24 mouse cellular contexts compared by ENCODE assay signal in the genomic region with DNA sequence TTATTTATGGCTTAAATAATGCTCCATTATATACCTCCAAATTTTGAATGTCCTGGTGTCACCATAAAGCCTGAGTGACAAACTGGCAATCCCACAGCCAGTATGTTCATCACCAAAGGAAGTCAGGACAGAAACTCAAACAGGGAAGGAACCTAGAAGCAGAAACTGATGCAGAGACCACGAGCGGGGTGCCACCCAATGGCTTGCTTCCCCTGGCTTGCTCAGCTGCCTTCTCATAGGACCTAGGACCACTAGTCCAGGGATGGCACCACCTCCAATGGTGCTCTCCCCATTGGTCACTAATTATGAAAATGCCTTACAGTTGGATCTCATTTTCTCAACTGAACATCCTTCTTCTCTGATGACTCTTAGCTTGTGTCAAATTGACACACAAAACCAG. TPM values are rescaled to one million over a fixed set of nuclear protein-coding genes. Genes with fewer than 3 reads are reported as not detected.
DNase-seq lines count a peak whose midpoint lies in the region; ATAC-seq and TF ChIP-seq lines count a peak whose summit lies in the region.
"Had no signal": no experiment of that assay in that cellular context is flagged by ENCODE, and none has a peak within 500 bp of the region (broad histone marks: within the 10 kb centered on the region; RNA-seq: fewer than 3 reads in every experiment).

No protein-coding gene starts in this region.

- no peak for TF ChIP-seq POLR2A in CH12.LX (IDR thresholded peaks at IDR 0.05; ENCODE audit: low read depth, low read length)

- no peaks in the 10 kb centered on the region for H3K27me3 ChIP-seq in CH12.LX (replicated peaks)
- H3K27me3 ChIP-seq in midbrain, embryonic 10.5 days (ENCODE audit: low read depth, poor library complexity, severe bottlenecking) = no peaks in the 10 kb centered on the region
- H3K27me3 ChIP-seq: embryonic facial prominence, embryonic 13.5 days; embryonic facial prominence, embryonic 15.5 days; forebrain, embryonic 12.5 days; Patski had no signal

- 95% methylated on average over 2 of the region's 2 CpGs for WGBS in midbrain, embryonic 10.5 days

- in situ Hi-C loops in CH12.LX (cut with MboI; ENCODE audit: low pct_ligation_motif_present, low pct_unique_long_range_greater_than_20kb, low sequenced_read_pairs) = loop anchor here (25.0 kb wide), 1 partner anchor 546 kb away; a partner anchor contains a TSS

- peak; percentile 36 for ATAC-seq in common myeloid progenitor, adult 5-6 weeks (replicated peaks; ENCODE audit: low read depth, poor library complexity, severe bottlenecking)
- peak; percentile 63 for ATAC-seq in megakaryocyte, adult 5-6 weeks (ENCODE audit: poor library complexity, severe bottlenecking)
- ATAC-seq: activated CD4-positive, CD25-positive, alpha-beta regulatory T cell, adult 4 months; forebrain, embryonic 14.5 days; forebrain, embryonic 16.5 days; Patski had no signal

- no peak for TF ChIP-seq RAD21 in CH12.LX (IDR thresholded peaks at IDR 0.05; ENCODE audit: low read depth, low read length)

- no peak overlapping the region for H3K9ac ChIP-seq in CH12.LX (ENCODE audit: insufficient read depth, low read depth)
- H3K9ac ChIP-seq: embryonic facial prominence, embryonic 13.5 days; embryonic facial prominence, embryonic 15.5 days; forebrain, embryonic 12.5 days had no signal

- no peak for DNase-seq in CH12.LX (ENCODE audit: extremely low read depth)
- no peak for DNase-seq in right cerebral cortex, postnatal 10 days (ENCODE audit: low spot score in 2 of 2)
- no peak for DNase-seq in lung, postnatal 4 days
- no peak for DNase-seq in midbrain, embryonic 10.5 days (ENCODE audit: low spot score)
- DNase-seq: adrenal gland, adult 8-10 months; adrenal gland, postnatal 14 days; adrenal gland, postnatal 36 days; cerebellum, adult 11-12 months; cerebellum, adult 2 months; cerebellum, adult 9-10 months; cerebellum, postnatal 10 days; cerebellum, postnatal 25 days; embryo, embryonic 11 days had no signal

- TF ChIP-seq CTCF in CH12.LX (conservative IDR thresholded peaks at IDR 0.05 in 1 of 2, IDR thresholded peaks at IDR 0.05 in 1 of 2; ENCODE audit: low read depth in 2 of 2, low read length in 2 of 2) = no peak

- no peaks in the 10 kb centered on the region for H3K79me2 ChIP-seq in CH12.LX (replicated peaks; ENCODE audit: control insufficient read depth, extremely low read depth, insufficient read depth, poor library complexity, severe bottlenecking)

- H3K36me3 ChIP-seq in CH12.LX (replicated peaks in 1 of 2; ENCODE audit: control insufficient read depth in 1 of 2, insufficient read depth in 1 of 2, low read length in 1 of 2) = peaks cover 21 to 41% of the 10 kb centered on the region in 2 experiments
- peaks cover 35% of the 10 kb centered on the region for H3K36me3 ChIP-seq in midbrain, embryonic 10.5 days

- H3K4me2 ChIP-seq in CH12.LX (ENCODE audit: insufficient read depth, low read depth, poor library complexity, severe bottlenecking) = no peak overlapping the region; the same call in none of the 2 replicates
- H3K4me2 ChIP-seq: embryonic facial prominence, embryonic 13.5 days; embryonic facial prominence, embryonic 15.5 days; forebrain, embryonic 12.5 days had no signal

- no peak overlapping the region for H3K4me3 ChIP-seq in CH12.LX (replicated peaks in 1 of 3; ENCODE audit: low read depth in 2 of 3, low read length in 2 of 3, poor library complexity in 1 of 3)
- no peak overlapping the region for H3K4me3 ChIP-seq in midbrain, embryonic 10.5 days
- H3K4me3 ChIP-seq: embryonic facial prominence, embryonic 13.5 days; embryonic facial prominence, embryonic 15.5 days; erythroblast, embryonic 14.5 days; forebrain, embryonic 10.5 days; forebrain, embryonic 12.5 days had no signal

- H3K27ac ChIP-seq in CH12.LX (ENCODE audit: insufficient read depth, low read depth) = peak overlapping the region; percentile 9; the same call in 1 of the 2 replicates
- H3K27ac ChIP-seq in midbrain, embryonic 10.5 days (replicated peaks) = no peak overlapping the region
- H3K27ac ChIP-seq: embryonic facial prominence, embryonic 13.5 days; embryonic facial prominence, embryonic 15.5 days; forebrain, embryonic 10.5 days; forebrain, embryonic 12.5 days had no signal

- TF ChIP-seq EP300 in CH12.LX (IDR thresholded peaks at IDR 0.05; ENCODE audit: low read length) = no peak

- H3K9me3 ChIP-seq in CH12.LX (replicated peaks; ENCODE audit: low read length) = no peaks in the 10 kb centered on the region
- no peaks in the 10 kb centered on the region for H3K9me3 ChIP-seq in midbrain, embryonic 10.5 days (replicated peaks)
- H3K9me3 ChIP-seq: embryonic facial prominence, embryonic 13.5 days; embryonic facial prominence, embryonic 15.5 days; forebrain, embryonic 10.5 days; forebrain, embryonic 12.5 days had no signal

- peaks cover 11 to 14% of the 10 kb centered on the region in 2 experiments for H3K4me1 ChIP-seq in CH12.LX (ENCODE audit: control insufficient read depth in 1 of 2, insufficient read depth in 2 of 2)
- no peaks in the 10 kb centered on the region for H3K4me1 ChIP-seq in midbrain, embryonic 10.5 days
- H3K4me1 ChIP-seq: embryonic facial prominence, embryonic 13.5 days; embryonic facial prominence, embryonic 15.5 days; forebrain, embryonic 10.5 days; forebrain, embryonic 12.5 days had no signal

- dilution Hi-C loops in CH12.LX (cut with MboI; ENCODE audit: extremely low pct_ligation_motif_present, extremely low pct_unique_long_range_greater_than_20kb, low sequenced_read_pairs) = no loop called here

TF ChIP-seq in CH12.LX, 34 proteins besides CTCF, POLR2A, EP300 and RAD21:
- TF ChIP-seq SMC3 (IDR thresholded peaks at IDR 0.05; ENCODE audit: low read depth, low read length) (no peak), TBP (conservative IDR thresholded peaks at IDR 0.05; ENCODE audit: low read depth, low read length) (no peak), MAFK (IDR thresholded peaks at IDR 0.05; ENCODE audit: insufficient replicate concordance, low read length) (no peak), IRF4 (IDR thresholded peaks at IDR 0.05; ENCODE audit: low read depth, low read length) (no peak), MAX (IDR thresholded peaks at IDR 0.05; ENCODE audit: low read length) (no peak), GABPA (IDR thresholded peaks at IDR 0.05; ENCODE audit: insufficient replicate concordance, low read depth, low read length) (no peak), CHD1 (IDR thresholded peaks at IDR 0.05; ENCODE audit: low read depth, low read length) (no peak), MAZ (IDR thresholded peaks at IDR 0.05; ENCODE audit: low read depth, low read length) (no peak), NELFE (IDR thresholded peaks at IDR 0.05; ENCODE audit: low read depth, low read length) (no peak), HCFC1 (IDR thresholded peaks at IDR 0.05; ENCODE audit: low read depth, low read length) (no peak)

RNA-seq across cellular contexts. Expression of a gene that starts 19.7 kb away (rescaled TPM):
- total RNA-seq in CH12.LX (2012; rRNA removed) = 15.1 and 17.0 TPM in 2 replicates
- total RNA-seq in CH12.LX (2014; rRNA removed) = 15.8 and 16.6 TPM in 2 replicates
- polyA plus RNA-seq in CH12.LX (2012; ENCODE audit: insufficient read length, low read depth) = 20.2 and 22.0 TPM in 2 replicates
- 7.4 and 14.7 TPM in 2 replicates for total RNA-seq in common myeloid progenitor, adult 5-6 weeks (2017)
- 10.3 and 10.4 TPM in 2 replicates for total RNA-seq in megakaryocyte, adult 5-6 weeks (2015)
- total RNA-seq in megakaryocyte, adult 5-6 weeks (2017) = 10.3 and 13.7 TPM in 2 replicates
- 37.8 and 49.9 TPM in 2 replicates for polyA plus RNA-seq in midbrain, embryonic 10.5 days (2016; fragmentation: Nextera tagmentation; extraction: Ambion mirVana)

RNA-seq across cellular contexts. Expression of a gene that starts 38.6 kb away (rescaled TPM):
- 67.9 and 127 TPM in 2 replicates for total RNA-seq in CH12.LX (2012; rRNA removed)
- total RNA-seq in CH12.LX (2014; rRNA removed) = 117 and 170 TPM in 2 replicates
- 412 and 485 TPM in 2 replicates for polyA plus RNA-seq in CH12.LX (2012; ENCODE audit: insufficient read length, low read depth)
- 377 and 448 TPM in 2 replicates for total RNA-seq in common myeloid progenitor, adult 5-6 weeks (2017)
- total RNA-seq in megakaryocyte, adult 5-6 weeks (2015) = 85.6 and 91.8 TPM in 2 replicates
- total RNA-seq in megakaryocyte, adult 5-6 weeks (2017) = 209 and 223 TPM in 2 replicates
- polyA plus RNA-seq in midbrain, embryonic 10.5 days (2016; fragmentation: Nextera tagmentation; extraction: Ambion mirVana) = 617 and 620 TPM in 2 replicates
